Mouse (Mus musculus): ENCODE measurements around the gene Acot2.
A peak's percentile ranks its signal among the peaks of the same experiment; 100 is the strongest.
"Not testable (repeated sequence)": the region's sequence is repeated elsewhere in the genome, so short reads cannot be mapped to it uniquely, and the experiment has no call there.

The Acot2 gene

GRCm38 (mm10) chr12:83998341-83999107, 10.9 kb downstream of the Acot2 start:
- no peak for DNase-seq

- DNase-seq, result not testable (repeated sequence)
Measured at GRCm38 (mm10) chr12:83999237-83999636, 11.6 kb downstream of the Acot2 start.

- DNase-seq, result no peak
Measured at GRCm38 (mm10) chr12:84000418-84000817, 12.8 kb downstream of the Acot2 start.

GRCm38 (mm10) chr12:84003866-84004265, 16.2 kb downstream of the Acot2 start:
- DNase-seq, result no peak

GRCm38 (mm10) chr12:84008251-84008650, 20.6 kb downstream of the Acot2 start:
- no peak for DNase-seq

GRCm38 (mm10) chr12:84008729-84009128, 21.1 kb downstream of the Acot2 start:
- DNase-seq, result no peak

- DNase-seq, result peak; percentile 31 to 54
Measured at GRCm38 (mm10) chr12:84009171-84009965, 21.7 kb downstream of the Acot2 start, which contains the start of gene Acot1. Acot1 (plus strand) TSS chr12:84009490.

GRCm38 (mm10) chr12:84010201-84010600, 22.5 kb downstream of the Acot2 start:
- no peak for DNase-seq

- no peak for DNase-seq
Measured at GRCm38 (mm10) chr12:84011251-84012040, 23.8 kb downstream of the Acot2 start.

- DNase-seq, result no peak
Measured at GRCm38 (mm10) chr12:84013130-84013529, 25.5 kb downstream of the Acot2 start.

- DNase-seq, result no peak
Measured at GRCm38 (mm10) chr12:84013701-84014100, 26.0 kb downstream of the Acot2 start.

- DNase-seq, result peak in 1 of 2 experiments; percentile 8
Measured at GRCm38 (mm10) chr12:84020528-84020927, 32.9 kb downstream of the Acot2 start.

- not testable (repeated sequence) for DNase-seq
Measured at GRCm38 (mm10) chr12:84022266-84022665, 34.6 kb downstream of the Acot2 start.

GRCm38 (mm10) chr12:84023052-84023745, 35.5 kb downstream of the Acot2 start:
- no peak for DNase-seq

- no peak for DNase-seq
Measured at GRCm38 (mm10) chr12:84025888-84026287, 38.2 kb downstream of the Acot2 start.

GRCm38 (mm10) chr12:84028328-84028727, 40.7 kb downstream of the Acot2 start:
- DNase-seq, result not testable (repeated sequence)

- DNase-seq, result not testable (repeated sequence)
Measured at GRCm38 (mm10) chr12:84029043-84029442, 41.4 kb downstream of the Acot2 start.

GRCm38 (mm10) chr12:84030659-84031332, 43.1 kb downstream of the Acot2 start:
- DNase-seq, result peak; percentile 48 to 64

GRCm38 (mm10) chr12:84032854-84033253, 45.2 kb downstream of the Acot2 start:
- DNase-seq, result no peak

GRCm38 (mm10) chr12:84033302-84033701, 45.6 kb downstream of the Acot2 start:
- not testable (repeated sequence) for DNase-seq

GRCm38 (mm10) chr12:84034108-84034507, 46.4 kb downstream of the Acot2 start:
- no peak for DNase-seq

- not testable (repeated sequence) for DNase-seq
Measured at GRCm38 (mm10) chr12:84038241-84038640, 50.6 kb downstream of the Acot2 start, which contains the start of gene Acot4. Acot4 (plus strand) TSS chr12:84038379.
